Mouse (Mus musculus) embryo, embryonic 10.5 days (tissue): Measurements from ENCODE around the gene Atp1a4.

Source experiments
- DNase-seq: peaks from one replicate; pipeline ENCODE4 v3.0.0-alpha.2; 2015; ENCODE audit warnings: low spot score

The Atp1a4 gene

GRCm38 (mm10) chr1:172219451-172220406 is 38.5 kb downstream of the Atp1a4 start, which contains the start of gene Casq1:
Gene Casq1 (minus strand): TSS chr1:172219868.
- no peak for DNase-seq

GRCm38 (mm10) chr1:172218164-172218910 is 39.9 kb downstream of the Atp1a4 start:
- DNase-seq: no peak

- peak; percentile 96 for DNase-seq
Measured at GRCm38 (mm10) chr1:172217148-172217547, 41.1 kb downstream of the Atp1a4 start.

- DNase-seq: no peak
Measured at GRCm38 (mm10) chr1:172214748-172215147, 43.5 kb downstream of the Atp1a4 start.

- no peak for DNase-seq
Measured at GRCm38 (mm10) chr1:172213771-172214170, 44.4 kb downstream of the Atp1a4 start.

- no peak for DNase-seq
Measured at GRCm38 (mm10) chr1:172212776-172213175, 45.4 kb downstream of the Atp1a4 start.

GRCm38 (mm10) chr1:172207111-172207584 is 51.1 kb downstream of the Atp1a4 start:
- no peak for DNase-seq

- DNase-seq: peak; percentile 82
Measured at GRCm38 (mm10) chr1:172206141-172206917, 51.9 kb downstream of the Atp1a4 start, which contains the start of gene Pea15a. Gene Pea15a (minus strand): TSS chr1:172206804.

- DNase-seq: no peak
Measured at GRCm38 (mm10) chr1:172205741-172206087, 52.5 kb downstream of the Atp1a4 start.

GRCm38 (mm10) chr1:172204814-172205740 is 53.1 kb downstream of the Atp1a4 start:
- DNase-seq: peak; percentile 58

- DNase-seq: peak; percentile 41
Measured at GRCm38 (mm10) chr1:172204033-172204813, 54.0 kb downstream of the Atp1a4 start.

GRCm38 (mm10) chr1:172203566-172203965 is 54.6 kb downstream of the Atp1a4 start:
- peak; percentile 57 for DNase-seq

GRCm38 (mm10) chr1:172202894-172203522 is 55.2 kb downstream of the Atp1a4 start:
- DNase-seq: peak; percentile 93

GRCm38 (mm10) chr1:172201967-172202880 is 56.0 kb downstream of the Atp1a4 start:
- DNase-seq: peak; percentile 72

- DNase-seq: peak; percentile 87
Measured at GRCm38 (mm10) chr1:172200871-172201447, 57.3 kb downstream of the Atp1a4 start.

- no peak for DNase-seq
Measured at GRCm38 (mm10) chr1:172200161-172200560, 58.1 kb downstream of the Atp1a4 start.

- DNase-seq: no peak
Measured at GRCm38 (mm10) chr1:172198996-172199395, 59.2 kb downstream of the Atp1a4 start.

- no peak for DNase-seq
Measured at GRCm38 (mm10) chr1:172198316-172198715, 59.9 kb downstream of the Atp1a4 start.
